Mouse (Mus musculus): Measurements from ENCODE around the gene Plekhh3. TPM values are rescaled to one million over a fixed set of nuclear protein-coding genes. Genes with fewer than 3 reads are reported as not detected.
A peak's percentile ranks its signal among the peaks of the same experiment; 100 is the strongest.

Gene Plekhh3
- polyA plus RNA-seq, 1 experiment from 2014 or later, result 9.7 TPM

- no peak within 1 kb of the TSS for H3K27ac ChIP-seq
- peak within 1 kb of the TSS; percentile 67 for H3K4me2 ChIP-seq
- no peaks in the 10 kb centered on the region for H3K9me3 ChIP-seq
- H3K4me3 ChIP-seq, result peak within 1 kb of the TSS; percentile 39
- no peak for ATAC-seq (ENCODE audit: insufficient number of reproducible peaks, insufficient read depth, low FRiP score, low TSS enrichment, low read depth)
- H3K36me3 ChIP-seq, result no peaks in the 10 kb centered on the region
- peaks cover 68% of the 10 kb centered on the region for H3K4me1 ChIP-seq
- peaks cover 76% of the 10 kb centered on the region for H3K27me3 ChIP-seq
- peak within 1 kb of the TSS; percentile 56; the same call in 1 of the 2 replicates for H3K9ac ChIP-seq
- WGBS, result 12% methylated on average over 14 of the region's 14 CpGs
These were observed 3.9 kb upstream of the Plekhh3 start, which contains the start of gene Ccr10 for GRCm38 (mm10) chr11:101174851-101175628. Ccr10 (minus strand) TSS chr11:101175443.

- H3K4me3 ChIP-seq, result peak overlapping the region; percentile 39
- no peak overlapping the region for H3K27ac ChIP-seq
- H3K36me3 ChIP-seq, result no peaks in the 10 kb centered on the region
- no peak for ATAC-seq (ENCODE audit: insufficient number of reproducible peaks, insufficient read depth, low FRiP score, low TSS enrichment, low read depth)
- peaks cover 74% of the 10 kb centered on the region for H3K4me1 ChIP-seq
- H3K9ac ChIP-seq, result peak overlapping the region; percentile 56
- WGBS, result 26% methylated on average over 9 of the region's 9 CpGs
- H3K9me3 ChIP-seq, result no peaks in the 10 kb centered on the region
- H3K4me2 ChIP-seq, result peak overlapping the region; percentile 67
- H3K27me3 ChIP-seq, result peaks cover 78% of the 10 kb centered on the region
These were observed 3.2 kb upstream of the Plekhh3 start for GRCm38 (mm10) chr11:101174389-101174745.

- 1% methylated on average over 61 of the region's 61 CpGs for WGBS
- peaks cover 78% of the 10 kb centered on the region for H3K27me3 ChIP-seq
- H3K4me2 ChIP-seq, result peak overlapping the region; percentile 67
- H3K4me1 ChIP-seq, result peaks cover 80% of the 10 kb centered on the region
- peak overlapping the region; percentile 56 for H3K9ac ChIP-seq
- H3K36me3 ChIP-seq, result no peaks in the 10 kb centered on the region
- H3K27ac ChIP-seq, result peak overlapping the region; percentile 51; the same call in 1 of the 2 replicates
- no peak; the same call in 1 of the 2 replicates for ATAC-seq (ENCODE audit: insufficient number of reproducible peaks, insufficient read depth, low FRiP score, low TSS enrichment, low read depth)
- H3K4me3 ChIP-seq, result peak overlapping the region; percentile 39
- H3K9me3 ChIP-seq, result no peaks in the 10 kb centered on the region
These were observed 2.7 kb upstream of the Plekhh3 start for GRCm38 (mm10) chr11:101173631-101174388.

- H3K27ac ChIP-seq, result no peak overlapping the region
- H3K9me3 ChIP-seq, result no peaks in the 10 kb centered on the region
- peaks cover 79% of the 10 kb centered on the region for H3K4me1 ChIP-seq
- H3K4me3 ChIP-seq, result peak overlapping the region; percentile 39
- ATAC-seq (ENCODE audit: insufficient number of reproducible peaks, insufficient read depth, low FRiP score, low TSS enrichment, low read depth), result no peak
- H3K36me3 ChIP-seq, result no peaks in the 10 kb centered on the region
- H3K9ac ChIP-seq, result peak overlapping the region; percentile 56; the same call in 1 of the 2 replicates
- WGBS, result 6% methylated on average over 11 of the region's 11 CpGs
- peaks cover 78% of the 10 kb centered on the region for H3K27me3 ChIP-seq
- peak overlapping the region; percentile 67 for H3K4me2 ChIP-seq
These were observed 2.0 kb upstream of the Plekhh3 start for GRCm38 (mm10) chr11:101173112-101173511.

GRCm38 (mm10) chr11:101172434-101172815, 1.3 kb upstream of the Plekhh3 start:
- H3K9me3 ChIP-seq, result no peaks in the 10 kb centered on the region
- H3K9ac ChIP-seq, result peak overlapping the region; percentile 71
- peak overlapping the region; percentile 92 for H3K4me2 ChIP-seq
- ATAC-seq (ENCODE audit: insufficient number of reproducible peaks, insufficient read depth, low FRiP score, low TSS enrichment, low read depth), result no peak
- peak overlapping the region; percentile 87 for H3K27ac ChIP-seq
- H3K36me3 ChIP-seq, result peaks cover 6% of the 10 kb centered on the region
- H3K4me1 ChIP-seq, result peaks cover 80% of the 10 kb centered on the region
- H3K4me3 ChIP-seq, result peak overlapping the region; percentile 76
- H3K27me3 ChIP-seq, result peaks cover 78% of the 10 kb centered on the region
- WGBS, result 8% methylated on average over 5 of the region's 5 CpGs

- Histone ChIP-seq H3K4me3 (peak overlapping the region; percentile 76), H3K27ac (peak overlapping the region; percentile 87), H3K9me3 (no peaks in the 10 kb centered on the region), H3K4me1 (peaks cover 74% of the 10 kb centered on the region), H3K9ac (peak overlapping the region; percentile 71), H3K4me2 (peak overlapping the region; percentile 92), H3K36me3 (peaks cover 11% of the 10 kb centered on the region), H3K27me3 (peaks cover 78% of the 10 kb centered on the region)
- WGBS, result under 1% methylated on average over 31 of the region's 31 CpGs
- ATAC-seq (ENCODE audit: insufficient number of reproducible peaks, insufficient read depth, low FRiP score, low TSS enrichment, low read depth), result no peak
These were observed 726 bp upstream of the Plekhh3 start for GRCm38 (mm10) chr11:101171721-101172433.

GRCm38 (mm10) chr11:101170354-101170810, 769 bp downstream of the Plekhh3 start, which contains the start of gene Cntnap1:
Cntnap1 (plus strand) TSS chr11:101170523.
- peaks cover 19% of the 10 kb centered on the region for H3K36me3 ChIP-seq
- H3K9me3 ChIP-seq, result no peaks in the 10 kb centered on the region
- H3K4me3 ChIP-seq, result peak within 1 kb of the TSS; percentile 76
- H3K27me3 ChIP-seq, result peaks cover 79% of the 10 kb centered on the region
- peak within 1 kb of the TSS; percentile 60; the same call in 1 of the 2 replicates for H3K27ac ChIP-seq
- ATAC-seq (ENCODE audit: insufficient number of reproducible peaks, insufficient read depth, low FRiP score, low TSS enrichment, low read depth), result no peak
- peak within 1 kb of the TSS; percentile 92 for H3K4me2 ChIP-seq
- peak within 1 kb of the TSS; percentile 79 for H3K9ac ChIP-seq
- peaks cover 66% of the 10 kb centered on the region for H3K4me1 ChIP-seq
- under 1% methylated on average over 35 of the region's 35 CpGs for WGBS

- Histone ChIP-seq H3K4me3 (peak overlapping the region; percentile 76), H3K4me2 (peak overlapping the region; percentile 92), H3K27ac (no peak overlapping the region), H3K36me3 (peaks cover 24% of the 10 kb centered on the region), H3K27me3 (peaks cover 79% of the 10 kb centered on the region), H3K9ac (peak overlapping the region; percentile 79), H3K9me3 (no peaks in the 10 kb centered on the region), H3K4me1 (peaks cover 66% of the 10 kb centered on the region)
- no peak for ATAC-seq (ENCODE audit: insufficient number of reproducible peaks, insufficient read depth, low FRiP score, low TSS enrichment, low read depth)
- WGBS, result 14% methylated on average over 17 of the region's 17 CpGs
These were observed 1.6 kb downstream of the Plekhh3 start for GRCm38 (mm10) chr11:101169301-101170107.

- Histone ChIP-seq H3K4me3 (0 out of 2 replicates have a peak overlapping the region, but pooled peaks have one; percentile 1), H3K4me2 (peak overlapping the region; percentile 92), H3K9ac (no peak overlapping the region), H3K27me3 (peaks cover 79% of the 10 kb centered on the region), H3K9me3 (no peaks in the 10 kb centered on the region), H3K27ac (no peak overlapping the region), H3K36me3 (peaks cover 30% of the 10 kb centered on the region), H3K4me1 (peaks cover 66% of the 10 kb centered on the region)
- no peak for ATAC-seq (ENCODE audit: insufficient number of reproducible peaks, insufficient read depth, low FRiP score, low TSS enrichment, low read depth)
- WGBS, result 59% methylated on average over 15 of the region's 18 CpGs
These were observed 2.7 kb downstream of the Plekhh3 start for GRCm38 (mm10) chr11:101168301-101168980.

GRCm38 (mm10) chr11:101167963-101168300, 3.2 kb downstream of the Plekhh3 start:
- H3K27me3 ChIP-seq, result peaks cover 79% of the 10 kb centered on the region
- H3K27ac ChIP-seq, result no peak overlapping the region
- H3K9me3 ChIP-seq, result no peaks in the 10 kb centered on the region
- peaks cover 35% of the 10 kb centered on the region for H3K36me3 ChIP-seq
- no peak for ATAC-seq (ENCODE audit: insufficient number of reproducible peaks, insufficient read depth, low FRiP score, low TSS enrichment, low read depth)
- peaks cover 63% of the 10 kb centered on the region for H3K4me1 ChIP-seq
- H3K4me2 ChIP-seq, result no peak overlapping the region
- H3K4me3 ChIP-seq, result 0 out of 2 replicates have a peak overlapping the region, but pooled peaks have one; percentile 1
- no peak overlapping the region for H3K9ac ChIP-seq
- 51% methylated on average over 8 of the region's 8 CpGs for WGBS
